Mouse (Mus musculus) G1E (cell line): Measurements from ENCODE around the gene Slc25a16. TPM values are rescaled to one million over a fixed set of nuclear protein-coding genes. Genes with fewer than 3 reads are reported as not detected.
A peak's percentile ranks its signal among the peaks of the same experiment; 100 is the strongest.

Experiments used
- ATAC-seq: 2 replicates; pipeline ENCODE4 v1.8.0; 2016; ENCODE audit warnings: mild to moderate bottlenecking; ENCODE audit not compliant: insufficient number of reproducible peaks, poor library complexity, low FRiP score, severe bottlenecking; ENCODE audit errors: extremely low read depth
- DNase-seq: peaks from one replicate; pipeline ENCODE4 v3.0.0; 2012; ENCODE audit warnings: low spot score
- H3K27me3 ChIP-seq: 2 replicates; pipeline ENCODE4 v1.6.1; 2012; ENCODE audit warnings: mild to moderate bottlenecking, low read length, inconsistent platforms; ENCODE audit not compliant: insufficient read depth
- H3K36me3 ChIP-seq: replicated peaks from 2 replicates; pipeline ENCODE3; 2012; ENCODE audit warnings: mild to moderate bottlenecking, inconsistent platforms
- H3K4me1 ChIP-seq: 2 replicates; pipeline ENCODE4 v1.6.1; 2012; ENCODE audit warnings: low read depth, low read length, inconsistent platforms, mixed read lengths; ENCODE audit not compliant: insufficient read depth
- H3K4me3 ChIP-seq: 2 replicates; pipeline ENCODE4 v1.5.1; 2012; ENCODE audit warnings: low read depth, mild to moderate bottlenecking, inconsistent platforms, low read length, moderate library complexity, mixed read lengths
- H3K9me3 ChIP-seq: replicated peaks from 2 replicates; pipeline ENCODE4 v1.6.1; 2012; ENCODE audit warnings: inconsistent platforms
- CTCF ChIP-seq: IDR thresholded peaks from 2 replicates; pipeline ENCODE4 v1.5.1; 2012; ENCODE audit warnings: low read depth, low read length, inconsistent platforms, mixed read lengths
- GATA1 ChIP-seq: IDR thresholded peaks from 2 replicates; pipeline ENCODE4 v1.6.1; 2012; ENCODE audit warnings: borderline replicate concordance, low read length, inconsistent platforms, mixed read lengths
- GATA2 ChIP-seq: IDR thresholded peaks from 2 replicates; pipeline ENCODE4 v1.6.1; 2012; ENCODE audit warnings: low read depth, low read length, inconsistent platforms, borderline replicate concordance
- POLR2AphosphoS5 ChIP-seq: IDR thresholded peaks from 2 replicates; pipeline ENCODE4 v1.6.1; 2012; ENCODE audit warnings: low read depth, low read length, inconsistent platforms; ENCODE audit not compliant: insufficient replicate concordance
- TAL1 ChIP-seq: conservative IDR thresholded peaks from 2 replicates; pipeline ENCODE4 v1.6.1; 2012; ENCODE audit warnings: low read depth, low read length, inconsistent platforms, mixed read lengths
- polyA plus RNA-seq: library from polyadenylated mRNA; stranded (reverse); fragments of >175 nt; gene quantifications from 2 replicates; pipeline ENCODE4 v1.2.3, GENCODE M21; 2012
- total RNA-seq, 2 experiments: library from RNA; stranded (forward) in 1 of 2; stranded (reverse) in 1 of 2; fragments of 200-1000 nt in 1 of 2; fragments of >200 nt in 1 of 2; fragmentation: Nextera tagmentation in 1 of 2; gene quantifications; 2 replicates each; pipeline ENCODE4 v1.2.3; 2014 to 2017

The Slc25a16 gene
- total and polyA plus RNA-seq, 3 experiments: 7.2 to 14.0 (median 12.1) TPM

DNA sequence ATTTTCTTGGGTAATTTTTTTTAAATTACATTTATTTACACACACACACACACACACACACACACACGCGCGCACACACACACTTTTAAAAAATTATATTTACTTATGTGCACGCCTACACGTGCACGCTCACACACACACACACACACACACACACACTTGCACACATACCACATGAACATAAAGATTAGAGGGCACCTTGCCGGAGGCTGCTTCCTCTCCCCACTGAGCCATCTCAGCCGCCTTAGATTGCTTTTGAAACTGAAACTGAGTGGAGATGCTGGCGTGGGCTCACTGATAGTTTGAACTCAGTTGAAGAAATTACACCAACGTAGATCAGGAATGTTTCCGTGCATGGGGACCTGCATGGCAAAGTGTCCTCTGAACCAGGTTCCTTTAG, 63.6 kb downstream of the Slc25a16 start:
- no peak for ATAC-seq
- Histone ChIP-seq H3K4me3 (no peak overlapping the region), H3K36me3 (peaks cover 25% of the 10 kb centered on the region), H3K27me3 (no peaks in the 10 kb centered on the region), H3K4me1 (peaks cover 8% of the 10 kb centered on the region), H3K9me3 (no peaks in the 10 kb centered on the region)
- no peak for TF ChIP-seq TAL1
- no peak for TF ChIP-seq GATA2
- TF ChIP-seq CTCF: no peak
- no peak for TF ChIP-seq GATA1
- TF ChIP-seq POLR2AphosphoS5: no peak
- DNase-seq: no peak

DNA sequence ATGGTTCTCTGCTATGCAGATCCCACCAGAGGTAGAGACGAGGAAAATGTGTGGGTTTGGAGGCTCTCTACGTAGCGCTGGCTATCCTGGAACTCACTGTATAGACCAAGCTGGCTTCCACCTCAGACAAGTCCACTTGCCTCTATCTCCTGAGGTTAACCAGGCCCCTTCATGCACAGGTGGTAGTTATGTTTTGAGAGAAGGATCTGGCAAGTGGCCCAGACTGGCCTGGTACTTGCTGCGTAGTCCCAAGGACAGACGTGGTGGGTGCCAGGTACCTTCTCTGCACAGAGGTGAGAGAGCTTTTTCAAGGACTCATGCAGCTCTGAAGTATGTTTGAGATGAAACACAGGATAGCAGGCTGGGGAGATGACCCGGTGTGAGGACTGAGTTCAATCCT, 64.1 kb downstream of the Slc25a16 start:
- no peak for DNase-seq

DNA sequence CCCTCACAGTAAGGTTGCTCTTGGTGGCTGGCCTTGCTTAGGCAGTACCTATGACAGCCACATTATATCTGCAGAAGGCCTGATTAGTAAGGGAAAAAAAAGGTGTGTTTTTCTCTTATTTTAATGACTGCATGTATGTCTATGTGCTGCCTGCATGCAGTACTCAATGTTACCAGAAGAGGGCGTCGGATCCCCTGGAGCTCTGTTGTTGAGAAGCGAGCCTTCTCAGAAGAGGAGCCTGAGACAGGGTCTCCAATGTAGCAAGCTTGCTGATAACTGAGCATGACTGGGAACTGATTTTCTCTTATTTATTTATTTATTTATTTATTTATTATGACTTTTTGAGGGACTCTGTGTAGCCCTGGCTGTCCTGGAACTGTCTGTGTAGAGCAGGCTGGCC, 66.9 kb downstream of the Slc25a16 start:
- no peak for ATAC-seq
- no peaks in the 10 kb centered on the region for H3K4me1 ChIP-seq
- H3K9me3 ChIP-seq: no peaks in the 10 kb centered on the region
- H3K36me3 ChIP-seq: peaks cover 50% of the 10 kb centered on the region
- TF ChIP-seq CTCF (peak; percentile 26; the same call in 1 of the 2 replicates), GATA1 (no peak), GATA2 (no peak), POLR2AphosphoS5 (no peak), TAL1 (no peak)
- no peak for DNase-seq
- H3K27me3 ChIP-seq: no peaks in the 10 kb centered on the region
- H3K4me3 ChIP-seq: no peak overlapping the region

More for the DNA sequence above, 64.1 kb downstream of the Slc25a16 start:
- ATAC-seq: no peak
- TF ChIP-seq GATA2: no peak
- no peak for TF ChIP-seq CTCF
- TF ChIP-seq TAL1: no peak
- TF ChIP-seq GATA1: no peak
- TF ChIP-seq POLR2AphosphoS5: no peak
- Histone ChIP-seq H3K4me1 (peaks cover 8% of the 10 kb centered on the region), H3K9me3 (no peaks in the 10 kb centered on the region), H3K27me3 (no peaks in the 10 kb centered on the region), H3K4me3 (no peak overlapping the region), H3K36me3 (peaks cover 27% of the 10 kb centered on the region)

DNA sequence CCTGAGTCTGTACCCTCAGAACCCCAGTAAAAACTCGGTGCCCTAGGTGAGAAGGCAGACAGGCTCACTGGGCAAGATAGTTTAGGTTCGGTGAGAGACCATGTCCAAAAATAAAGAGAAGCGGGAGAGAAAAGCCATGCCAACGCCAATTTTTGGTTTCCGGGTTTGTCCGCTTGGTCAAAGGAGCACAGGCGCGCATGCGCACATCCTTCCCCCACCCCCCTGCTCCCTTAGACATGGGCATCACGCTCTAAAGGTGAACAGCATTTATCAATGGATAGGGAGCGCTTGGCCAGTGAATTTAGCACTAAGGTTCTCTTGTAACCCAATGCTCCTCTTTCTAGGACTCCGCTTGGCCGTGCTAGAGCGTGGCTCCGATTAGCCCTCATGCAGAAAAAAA, 70.2 kb downstream of the Slc25a16 start:
- no peaks in the 10 kb centered on the region for H3K27me3 ChIP-seq
- TF ChIP-seq POLR2AphosphoS5 (no peak), TAL1 (no peak), GATA1 (no peak), GATA2 (no peak)
- ATAC-seq (no peak), DNase-seq (no peak)
- H3K9me3 ChIP-seq: no peaks in the 10 kb centered on the region
- no peaks in the 10 kb centered on the region for H3K4me1 ChIP-seq
- peaks cover 45% of the 10 kb centered on the region for H3K36me3 ChIP-seq
- H3K4me3 ChIP-seq: no peak overlapping the region

DNA sequence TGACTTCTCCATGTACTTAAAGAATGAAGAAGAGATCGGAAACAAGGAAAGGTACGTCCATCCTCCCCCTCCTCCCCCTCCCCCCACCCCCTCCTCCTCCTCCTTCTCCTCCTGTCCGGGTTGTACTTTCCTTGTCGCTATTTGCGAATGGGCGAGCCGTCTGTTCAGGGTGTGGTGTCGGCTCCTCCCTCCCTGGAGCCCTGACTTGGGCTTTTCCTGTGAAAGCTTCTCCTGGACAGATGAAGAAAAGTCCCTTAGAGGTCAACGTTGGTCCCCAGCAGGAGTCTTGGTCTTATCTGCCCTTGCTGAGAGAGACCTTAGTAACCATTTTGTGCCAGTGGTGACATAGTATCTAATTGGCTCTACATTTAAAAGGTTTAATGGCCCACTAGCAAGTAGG, 73.6 kb downstream of the Slc25a16 start:
- no peaks in the 10 kb centered on the region for H3K9me3 ChIP-seq
- peaks cover 63% of the 10 kb centered on the region for H3K36me3 ChIP-seq
- TF ChIP-seq POLR2AphosphoS5 (no peak), TAL1 (no peak)
- ATAC-seq: no peak
- H3K4me3 ChIP-seq: no peak overlapping the region
- H3K27me3 ChIP-seq: no peaks in the 10 kb centered on the region
- DNase-seq: no peak
- H3K4me1 ChIP-seq: no peaks in the 10 kb centered on the region

Other genes with a start within 250 kb of the Slc25a16 start
- gene Stox1, start 194.5 kb upstream of the Slc25a16 start, total RNA-seq (2014; fragmentation: Nextera tagmentation): 0.78 TPM in 1 of 2 replicates, not detected in the other
- 0.16 TPM in 1 of 2 replicates, not detected in the other for gene Stox1, start 194.5 kb upstream of the Slc25a16 start, total RNA-seq (2017)
- not detected in 2 replicates for gene Stox1, start 194.5 kb upstream of the Slc25a16 start, polyA plus RNA-seq
- 181 and 186 TPM in 2 replicates for gene Ccar1, start 128.3 kb upstream of the Slc25a16 start, total RNA-seq (2014; fragmentation: Nextera tagmentation)
- 61.6 and 75.1 TPM in 2 replicates for gene Ccar1, start 128.3 kb upstream of the Slc25a16 start, total RNA-seq (2017)
- gene Ccar1, start 128.3 kb upstream of the Slc25a16 start, polyA plus RNA-seq: 5.8 and 8.7 TPM in 2 replicates
- not detected in 2 replicates for gene Tet1, start 11.6 kb upstream of the Slc25a16 start, total RNA-seq (2014; fragmentation: Nextera tagmentation)
- gene Tet1, start 11.6 kb upstream of the Slc25a16 start, total RNA-seq (2017): 0.29 and 0.44 TPM in 2 replicates
- gene Tet1, start 11.6 kb upstream of the Slc25a16 start, polyA plus RNA-seq: not detected in 2 replicates
- gene Dna2, start 26.4 kb downstream of the Slc25a16 start, total RNA-seq (2014; fragmentation: Nextera tagmentation): 21.3 and 25.4 TPM in 2 replicates
- 21.4 and 24.5 TPM in 2 replicates for gene Dna2, start 26.4 kb downstream of the Slc25a16 start, total RNA-seq (2017)
- gene Dna2, start 26.4 kb downstream of the Slc25a16 start, polyA plus RNA-seq: 8.0 and 9.6 TPM in 2 replicates
- gene Rufy2, start 59.6 kb downstream of the Slc25a16 start, total RNA-seq (2014; fragmentation: Nextera tagmentation): 4.7 and 6.5 TPM in 2 replicates
- gene Rufy2, start 59.6 kb downstream of the Slc25a16 start, total RNA-seq (2017): 5.8 and 5.9 TPM in 2 replicates
- gene Rufy2, start 59.6 kb downstream of the Slc25a16 start, polyA plus RNA-seq: 0.47 and 0.57 TPM in 2 replicates
- gene Hnrnph3, start 103.6 kb downstream of the Slc25a16 start, total RNA-seq (2014; fragmentation: Nextera tagmentation): 12.2 and 26.2 TPM in 2 replicates
- 16.9 and 28.8 TPM in 2 replicates for gene Hnrnph3, start 103.6 kb downstream of the Slc25a16 start, total RNA-seq (2017)
- 7.3 and 7.8 TPM in 2 replicates for gene Hnrnph3, start 103.6 kb downstream of the Slc25a16 start, polyA plus RNA-seq
- gene Pbld2, start 103.7 kb downstream of the Slc25a16 start, total RNA-seq (2014; fragmentation: Nextera tagmentation): not detected in 2 replicates
- 0.23 TPM in 1 of 2 replicates, not detected in the other for gene Pbld2, start 103.7 kb downstream of the Slc25a16 start, total RNA-seq (2017)
- not detected in 2 replicates for gene Pbld2, start 103.7 kb downstream of the Slc25a16 start, polyA plus RNA-seq
- not detected in 2 replicates for gene Pbld1, start 139.5 kb downstream of the Slc25a16 start, total RNA-seq (2014; fragmentation: Nextera tagmentation)
- gene Pbld1, start 139.5 kb downstream of the Slc25a16 start, total RNA-seq (2017): 0.33 and 0.41 TPM in 2 replicates
- gene Pbld1, start 139.5 kb downstream of the Slc25a16 start, polyA plus RNA-seq: not detected in 2 replicates
- gene Atoh7, start 179.0 kb downstream of the Slc25a16 start, total RNA-seq (2014; fragmentation: Nextera tagmentation): not detected in 2 replicates
- gene Atoh7, start 179.0 kb downstream of the Slc25a16 start, total RNA-seq (2017): not detected in 2 replicates
- not detected in 2 replicates for gene Atoh7, start 179.0 kb downstream of the Slc25a16 start, polyA plus RNA-seq